Mouse (Mus musculus): ENCODE measurements at regions not wholly inside any gene's neighbourhood (a gene's known extent, or its start where the extent isn't known, plus 50 kb on each side); places are given as distances from the start of the nearest gene placed in this dataset.

- no peak overlapping the region for H3K4me3 ChIP-seq (replicated peaks)
- no peaks in the 10 kb centered on the region for H3K36me3 ChIP-seq (replicated peaks; ENCODE audit: low read length)
- TF ChIP-seq GATA1 (IDR thresholded peaks at IDR 0.05; ENCODE audit: borderline replicate concordance, low read length), result no peak
- no peak for TF ChIP-seq FLI1 (IDR thresholded peaks at IDR 0.05; ENCODE audit: low read length)
- no peaks in the 10 kb centered on the region for H3K4me1 ChIP-seq
- no peaks in the 10 kb centered on the region for H3K27me3 ChIP-seq (replicated peaks)
- 0 out of 2 replicates have a peak, but pooled peaks cover 3% of the 10 kb centered on the region for H3K9me3 ChIP-seq
Observed at GRCm38 (mm10) chr3:18645481-18645880, 697.3 kb downstream of the Cypt12 start.

GRCm38 (mm10) chr3:18645927-18646326 is 697.7 kb downstream of the Cypt12 start:
- H3K27me3 ChIP-seq (replicated peaks), result no peaks in the 10 kb centered on the region
- H3K4me1 ChIP-seq, result no peaks in the 10 kb centered on the region
- H3K36me3 ChIP-seq (replicated peaks; ENCODE audit: low read length), result no peaks in the 10 kb centered on the region
- no peak for TF ChIP-seq FLI1 (IDR thresholded peaks at IDR 0.05; ENCODE audit: low read length)
- no peak for TF ChIP-seq GATA1 (IDR thresholded peaks at IDR 0.05; ENCODE audit: borderline replicate concordance, low read length)
- H3K9me3 ChIP-seq, result 0 out of 2 replicates have a peak, but pooled peaks cover 3% of the 10 kb centered on the region
- no peak overlapping the region for H3K4me3 ChIP-seq (replicated peaks)

GRCm38 (mm10) chr3:18653557-18653956 is 705.3 kb downstream of the Cypt12 start:
- TF ChIP-seq GATA1 (IDR thresholded peaks at IDR 0.05; ENCODE audit: borderline replicate concordance, low read length) (no peak), FLI1 (IDR thresholded peaks at IDR 0.05; ENCODE audit: low read length) (no peak)
- H3K27me3 ChIP-seq (replicated peaks), result no peaks in the 10 kb centered on the region
- H3K36me3 ChIP-seq (replicated peaks; ENCODE audit: low read length), result no peaks in the 10 kb centered on the region
- H3K4me3 ChIP-seq (replicated peaks), result no peak overlapping the region
- no peaks in the 10 kb centered on the region for H3K9me3 ChIP-seq
- H3K4me1 ChIP-seq, result no peaks in the 10 kb centered on the region

- TF ChIP-seq GATA1 (IDR thresholded peaks at IDR 0.05; ENCODE audit: borderline replicate concordance, low read length) (no peak), FLI1 (IDR thresholded peaks at IDR 0.05; ENCODE audit: low read length) (no peak)
- Histone ChIP-seq H3K4me3 (replicated peaks) (no peak overlapping the region), H3K9me3 (no peaks in the 10 kb centered on the region), H3K36me3 (replicated peaks; ENCODE audit: low read length) (no peaks in the 10 kb centered on the region), H3K4me1 (no peaks in the 10 kb centered on the region), H3K27me3 (replicated peaks) (no peaks in the 10 kb centered on the region)
Observed at GRCm38 (mm10) chr3:18665738-18666137, 717.5 kb downstream of the Cypt12 start.

GRCm38 (mm10) chr3:18667726-18668125 is 719.5 kb downstream of the Cypt12 start:
- Histone ChIP-seq H3K4me1 (no peaks in the 10 kb centered on the region), H3K9me3 (no peaks in the 10 kb centered on the region), H3K36me3 (replicated peaks; ENCODE audit: low read length) (no peaks in the 10 kb centered on the region), H3K27me3 (replicated peaks) (no peaks in the 10 kb centered on the region), H3K4me3 (replicated peaks) (no peak overlapping the region)
- TF ChIP-seq FLI1 (IDR thresholded peaks at IDR 0.05; ENCODE audit: low read length) (no peak), GATA1 (IDR thresholded peaks at IDR 0.05; ENCODE audit: borderline replicate concordance, low read length) (no peak)

- H3K4me1 ChIP-seq, result no peaks in the 10 kb centered on the region
- no peaks in the 10 kb centered on the region for H3K27me3 ChIP-seq (replicated peaks)
- TF ChIP-seq FLI1 (IDR thresholded peaks at IDR 0.05; ENCODE audit: low read length) (no peak), GATA1 (IDR thresholded peaks at IDR 0.05; ENCODE audit: borderline replicate concordance, low read length) (no peak)
- H3K9me3 ChIP-seq, result no peaks in the 10 kb centered on the region
- H3K36me3 ChIP-seq (replicated peaks; ENCODE audit: low read length), result no peaks in the 10 kb centered on the region
- H3K4me3 ChIP-seq (replicated peaks), result no peak overlapping the region
Observed at GRCm38 (mm10) chr3:18668936-18669335, 720.7 kb downstream of the Cypt12 start.

GRCm38 (mm10) chr3:18670203-18670700 is 722.0 kb downstream of the Cypt12 start:
- H3K4me1 ChIP-seq, result no peaks in the 10 kb centered on the region
- H3K9me3 ChIP-seq, result no peaks in the 10 kb centered on the region
- H3K36me3 ChIP-seq (replicated peaks; ENCODE audit: low read length), result no peaks in the 10 kb centered on the region
- H3K4me3 ChIP-seq (replicated peaks), result no peak overlapping the region
- TF ChIP-seq FLI1 (IDR thresholded peaks at IDR 0.05; ENCODE audit: low read length) (no peak), GATA1 (IDR thresholded peaks at IDR 0.05; ENCODE audit: borderline replicate concordance, low read length) (no peak)
- no peaks in the 10 kb centered on the region for H3K27me3 ChIP-seq (replicated peaks)

GRCm38 (mm10) chr3:18671681-18672080 is 723.5 kb downstream of the Cypt12 start:
- H3K36me3 ChIP-seq (replicated peaks; ENCODE audit: low read length), result no peaks in the 10 kb centered on the region
- H3K27me3 ChIP-seq (replicated peaks), result no peaks in the 10 kb centered on the region
- H3K4me3 ChIP-seq (replicated peaks), result no peak overlapping the region
- no peaks in the 10 kb centered on the region for H3K4me1 ChIP-seq
- H3K9me3 ChIP-seq, result no peaks in the 10 kb centered on the region
- TF ChIP-seq GATA1 (IDR thresholded peaks at IDR 0.05; ENCODE audit: borderline replicate concordance, low read length) (no peak), FLI1 (IDR thresholded peaks at IDR 0.05; ENCODE audit: low read length) (no peak)

- TF ChIP-seq FLI1 (IDR thresholded peaks at IDR 0.05; ENCODE audit: low read length) (no peak), GATA1 (IDR thresholded peaks at IDR 0.05; ENCODE audit: borderline replicate concordance, low read length) (no peak)
Observed at GRCm38 (mm10) chr3:18683346-18684101, 735.3 kb downstream of the Cypt12 start.

GRCm38 (mm10) chr3:18695113-18695792 is 747.0 kb downstream of the Cypt12 start:
- Histone ChIP-seq H3K4me3 (replicated peaks) (no peak overlapping the region), H3K9me3 (peaks cover 4% of the 10 kb centered on the region; the same call in 1 of the 2 replicates), H3K27me3 (replicated peaks) (no peaks in the 10 kb centered on the region), H3K4me1 (no peaks in the 10 kb centered on the region), H3K36me3 (replicated peaks; ENCODE audit: low read length) (no peaks in the 10 kb centered on the region)
- no peak for TF ChIP-seq FLI1 (IDR thresholded peaks at IDR 0.05; ENCODE audit: low read length)
- no peak for TF ChIP-seq GATA1 (IDR thresholded peaks at IDR 0.05; ENCODE audit: borderline replicate concordance, low read length)

More at GRCm38 (mm10) chr3:18683346-18684101, 735.3 kb downstream of the Cypt12 start:
- 0 out of 2 replicates have a peak, but pooled peaks cover 4% of the 10 kb centered on the region for H3K4me1 ChIP-seq
- no peaks in the 10 kb centered on the region for H3K9me3 ChIP-seq
- no peaks in the 10 kb centered on the region for H3K36me3 ChIP-seq (replicated peaks; ENCODE audit: low read length)
- H3K27me3 ChIP-seq (replicated peaks), result no peaks in the 10 kb centered on the region
- H3K4me3 ChIP-seq (replicated peaks), result no peak overlapping the region
